Mouse (Mus musculus) MEL-GATA-1-ER (cell line): ENCODE results near the gene Mog.
"Not testable (repeated sequence)": the region's sequence is repeated elsewhere in the genome, so short reads cannot be mapped to it uniquely, and the experiment has no call there.

Experiments used
- DNase-seq: peaks from one replicate; pipeline ENCODE4 v3.0.0-alpha.2; 2012; ENCODE audit warnings: low read depth; ENCODE audit errors: extremely low read depth

Mog gene

GRCm38 (mm10) chr17:36995448-36995847 is 27.8 kb downstream of the Mog start:
- DNase-seq: no peak

GRCm38 (mm10) chr17:36994528-36994927 is 28.7 kb downstream of the Mog start:
- no peak for DNase-seq

- no peak for DNase-seq
These were observed 29.4 kb downstream of the Mog start for GRCm38 (mm10) chr17:36993770-36994325.

- DNase-seq: peak; percentile 63
These were observed 30.7 kb downstream of the Mog start for GRCm38 (mm10) chr17:36992336-36993104.

GRCm38 (mm10) chr17:36990630-36991029 is 32.6 kb downstream of the Mog start:
- DNase-seq: not testable (repeated sequence)

- DNase-seq: no peak
These were observed 33.8 kb downstream of the Mog start, which contains the start of gene H2-M5 for GRCm38 (mm10) chr17:36989437-36989836. H2-M5 (minus strand) TSS chr17:36989537.

- DNase-seq: no peak
These were observed 34.7 kb downstream of the Mog start for GRCm38 (mm10) chr17:36988475-36988874.

GRCm38 (mm10) chr17:36982253-36983155 is 40.7 kb downstream of the Mog start:
- DNase-seq: no peak

GRCm38 (mm10) chr17:36981845-36982244 is 41.4 kb downstream of the Mog start:
- no peak for DNase-seq

- no peak for DNase-seq
These were observed 41.9 kb downstream of the Mog start, which contains the start of gene 2410137M14Rik for GRCm38 (mm10) chr17:36981221-36981813. 2410137M14Rik (minus strand) TSS chr17:36981237.

GRCm38 (mm10) chr17:36973271-36973787 is 49.9 kb downstream of the Mog start:
- DNase-seq: no peak

- DNase-seq: no peak
These were observed 50.4 kb downstream of the Mog start for GRCm38 (mm10) chr17:36972791-36973190.

GRCm38 (mm10) chr17:36971172-36971850 is 51.9 kb downstream of the Mog start:
- no peak for DNase-seq

- no peak for DNase-seq
These were observed 52.8 kb downstream of the Mog start for GRCm38 (mm10) chr17:36970316-36970890.

- no peak for DNase-seq
These were observed 56.3 kb downstream of the Mog start for GRCm38 (mm10) chr17:36966875-36967274.

- DNase-seq: no peak
These were observed 62.1 kb downstream of the Mog start for GRCm38 (mm10) chr17:36961125-36961524.
